Mouse (Mus musculus): ENCODE results near the gene Sgip1. TPM values are rescaled to one million over a fixed set of nuclear protein-coding genes. Genes with fewer than 3 reads are reported as not detected.

Gene Sgip1
- polyA plus RNA-seq, 1 experiment, result 0.10 TPM

GRCm38 (mm10) chr4:102779902-102780301 lies 38.8 kb downstream of the Sgip1 start:
- Histone ChIP-seq H3K36me3 (ENCODE audit: control insufficient read depth, insufficient read depth) (no peaks in the 10 kb centered on the region), H3ac (ENCODE audit: control insufficient read depth, insufficient read length) (no peak overlapping the region), H3K4me2 (ENCODE audit: low read depth) (no peak overlapping the region), H3K4me3 (no peak overlapping the region), H3K79me2 (ENCODE audit: control insufficient read depth, insufficient read depth) (no peaks in the 10 kb centered on the region), H3K27me3 (ENCODE audit: control insufficient read depth, insufficient read depth, insufficient read length) (no peaks in the 10 kb centered on the region)
- TF ChIP-seq TCF3 (IDR thresholded peaks at IDR 0.05; ENCODE audit: insufficient read length, low read depth), result no peak
- no peak for TF ChIP-seq USF1 (IDR thresholded peaks at IDR 0.05; ENCODE audit: low read depth)
- TF ChIP-seq REST (IDR thresholded peaks at IDR 0.05; ENCODE audit: insufficient read depth, insufficient read length), result no peak
- TF ChIP-seq MYOG (IDR thresholded peaks at IDR 0.05; ENCODE audit: control insufficient read depth in 1 of 3, insufficient read depth in 1 of 3, insufficient read length in 2 of 3, low read depth in 2 of 3), result no peak
- no peak for TF ChIP-seq E2F4 (IDR thresholded peaks at IDR 0.05; ENCODE audit: insufficient read depth)
- TF ChIP-seq CEBPB (IDR thresholded peaks at IDR 0.05; ENCODE audit: insufficient read depth, poor library complexity, severe bottlenecking), result no peak

- Histone ChIP-seq H3K36me3 (ENCODE audit: control insufficient read depth, insufficient read depth) (no peaks in the 10 kb centered on the region), H3K79me2 (ENCODE audit: control insufficient read depth, insufficient read depth) (no peaks in the 10 kb centered on the region), H3K4me3 (no peak overlapping the region), H3K4me2 (ENCODE audit: low read depth) (no peak overlapping the region), H3K27me3 (ENCODE audit: control insufficient read depth, insufficient read depth, insufficient read length) (no peaks in the 10 kb centered on the region), H3ac (ENCODE audit: control insufficient read depth, insufficient read length) (no peak overlapping the region)
- TF ChIP-seq TCF12 (IDR thresholded peaks at IDR 0.05; ENCODE audit: insufficient read depth, poor library complexity, severe bottlenecking) (no peak), CEBPB (IDR thresholded peaks at IDR 0.05; ENCODE audit: insufficient read depth, poor library complexity, severe bottlenecking) (no peak), MYOD1 (IDR thresholded peaks at IDR 0.05; ENCODE audit: control insufficient read depth in 1 of 3, insufficient read length in 2 of 3, low read depth in 2 of 3) (no peak), SRF (IDR thresholded peaks at IDR 0.05; ENCODE audit: control insufficient read depth, insufficient read length, low read depth) (no peak), TCF3 (IDR thresholded peaks at IDR 0.05; ENCODE audit: insufficient read length, low read depth) (no peak), MYOG (IDR thresholded peaks at IDR 0.05; ENCODE audit: control insufficient read depth in 1 of 3, insufficient read depth in 1 of 3, insufficient read length in 2 of 3, low read depth in 2 of 3) (no peak), USF1 (IDR thresholded peaks at IDR 0.05; ENCODE audit: low read depth) (no peak), POLR2AphosphoS2 (IDR thresholded peaks at IDR 0.05; ENCODE audit: insufficient read length, low read depth) (no peak), REST (IDR thresholded peaks at IDR 0.05; ENCODE audit: insufficient read depth, insufficient read length) (no peak), MAX (IDR thresholded peaks at IDR 0.05; ENCODE audit: low read depth) (no peak)
Observed at GRCm38 (mm10) chr4:102783063-102783748, 42.1 kb downstream of the Sgip1 start.

- Histone ChIP-seq H3K27me3 (ENCODE audit: control insufficient read depth, insufficient read depth, insufficient read length) (no peaks in the 10 kb centered on the region), H3K36me3 (ENCODE audit: control insufficient read depth, insufficient read depth) (no peaks in the 10 kb centered on the region), H3K4me2 (ENCODE audit: low read depth) (no peak overlapping the region), H3ac (ENCODE audit: control insufficient read depth, insufficient read length) (no peak overlapping the region), H3K79me2 (ENCODE audit: control insufficient read depth, insufficient read depth) (no peaks in the 10 kb centered on the region), H3K4me3 (no peak overlapping the region)
- TF ChIP-seq POLR2AphosphoS2 (IDR thresholded peaks at IDR 0.05; ENCODE audit: insufficient read length, low read depth) (no peak), SRF (IDR thresholded peaks at IDR 0.05; ENCODE audit: control insufficient read depth, insufficient read length, low read depth) (no peak), REST (IDR thresholded peaks at IDR 0.05; ENCODE audit: insufficient read depth, insufficient read length) (no peak), MYOD1 (IDR thresholded peaks at IDR 0.05; ENCODE audit: control insufficient read depth in 1 of 3, insufficient read length in 2 of 3, low read depth in 2 of 3) (no peak), USF1 (IDR thresholded peaks at IDR 0.05; ENCODE audit: low read depth) (no peak), TCF12 (IDR thresholded peaks at IDR 0.05; ENCODE audit: insufficient read depth, poor library complexity, severe bottlenecking) (no peak), MYOG (IDR thresholded peaks at IDR 0.05; ENCODE audit: control insufficient read depth in 1 of 3, insufficient read depth in 1 of 3, insufficient read length in 2 of 3, low read depth in 2 of 3) (no peak), E2F4 (IDR thresholded peaks at IDR 0.05; ENCODE audit: insufficient read depth) (no peak), MAX (IDR thresholded peaks at IDR 0.05; ENCODE audit: low read depth) (no peak), TCF3 (IDR thresholded peaks at IDR 0.05; ENCODE audit: insufficient read length, low read depth) (no peak), CEBPB (IDR thresholded peaks at IDR 0.05; ENCODE audit: insufficient read depth, poor library complexity, severe bottlenecking) (no peak), POLR2A (IDR thresholded peaks at IDR 0.05; ENCODE audit: insufficient read length, low read depth) (no peak)
Observed at GRCm38 (mm10) chr4:102785158-102785557, 44.1 kb downstream of the Sgip1 start.

- H3K79me2 ChIP-seq (ENCODE audit: control insufficient read depth, insufficient read depth), result no peaks in the 10 kb centered on the region
- TF ChIP-seq SRF (IDR thresholded peaks at IDR 0.05; ENCODE audit: control insufficient read depth, insufficient read length, low read depth) (no peak), POLR2AphosphoS2 (IDR thresholded peaks at IDR 0.05; ENCODE audit: insufficient read length, low read depth) (no peak), TCF3 (IDR thresholded peaks at IDR 0.05; ENCODE audit: insufficient read length, low read depth) (no peak), MYOG (IDR thresholded peaks at IDR 0.05; ENCODE audit: control insufficient read depth in 1 of 3, insufficient read depth in 1 of 3, insufficient read length in 2 of 3, low read depth in 2 of 3) (no peak), REST (IDR thresholded peaks at IDR 0.05; ENCODE audit: insufficient read depth, insufficient read length) (no peak), E2F4 (IDR thresholded peaks at IDR 0.05; ENCODE audit: insufficient read depth) (no peak), CEBPB (IDR thresholded peaks at IDR 0.05; ENCODE audit: insufficient read depth, poor library complexity, severe bottlenecking) (no peak), MAX (IDR thresholded peaks at IDR 0.05; ENCODE audit: low read depth) (no peak), USF1 (IDR thresholded peaks at IDR 0.05; ENCODE audit: low read depth) (no peak), TCF12 (IDR thresholded peaks at IDR 0.05; ENCODE audit: insufficient read depth, poor library complexity, severe bottlenecking) (no peak), POLR2A (IDR thresholded peaks at IDR 0.05; ENCODE audit: insufficient read length, low read depth) (no peak), MYOD1 (IDR thresholded peaks at IDR 0.05; ENCODE audit: control insufficient read depth in 1 of 3, insufficient read length in 2 of 3, low read depth in 2 of 3) (no peak)
- H3K27me3 ChIP-seq (ENCODE audit: control insufficient read depth, insufficient read depth, insufficient read length), result no peaks in the 10 kb centered on the region
- no peaks in the 10 kb centered on the region for H3K36me3 ChIP-seq (ENCODE audit: control insufficient read depth, insufficient read depth)
- H3ac ChIP-seq (ENCODE audit: control insufficient read depth, insufficient read length), result no peak overlapping the region
- H3K4me2 ChIP-seq (ENCODE audit: low read depth), result no peak overlapping the region
- H3K4me3 ChIP-seq, result no peak overlapping the region
Observed at GRCm38 (mm10) chr4:102792100-102792790, 51.1 kb downstream of the Sgip1 start.

Measured in myocyte (in vitro differentiated cells).